Mouse (Mus musculus) thymus, adult 2 months (tissue): ENCODE data around the gene Syndig1. TPM values are rescaled to one million over a fixed set of nuclear protein-coding genes. Genes with fewer than 3 reads are reported as not detected.

Source experiments
- DNase-seq: peaks from one replicate; pipeline ENCODE4 v3.0.0; 2021
- H3K27ac ChIP-seq: fragments of 200-500 bp; 2 replicates; pipeline ENCODE4 v1.5.1; 2012; ENCODE audit warnings: low read length, control low read depth; ENCODE audit not compliant: control insufficient read depth, insufficient read depth
- H3K27me3 ChIP-seq: fragments of 200-500 bp; 2 replicates; pipeline ENCODE4 v1.6.1; 2012; ENCODE audit warnings: mild to moderate bottlenecking, low read length, moderate library complexity, mixed read lengths; ENCODE audit not compliant: control insufficient read depth, insufficient read depth
- H3K36me3 ChIP-seq: fragments of 200-500 bp; 2 replicates; pipeline ENCODE4 v1.6.1; 2012; ENCODE audit warnings: mild to moderate bottlenecking, low read length, moderate library complexity; ENCODE audit not compliant: control insufficient read depth, insufficient read depth
- H3K4me1 ChIP-seq: fragments of 200-500 bp; replicated peaks from 2 replicates; pipeline ENCODE4 v1.6.1; 2012; ENCODE audit warnings: low read length; ENCODE audit not compliant: control insufficient read depth, insufficient read depth
- H3K4me3 ChIP-seq: fragments of 200-500 bp; 2 replicates; pipeline ENCODE4 v1.5.1; 2012; ENCODE audit warnings: mild to moderate bottlenecking, low read length, control low read depth, moderate library complexity; ENCODE audit not compliant: control insufficient read depth, insufficient read depth
- CTCF ChIP-seq: fragments of 200-500 bp; IDR thresholded peaks from 2 replicates; pipeline ENCODE4 v1.5.1; 2012; ENCODE audit warnings: mild to moderate bottlenecking, control low read depth, low read length, moderate library complexity, borderline replicate concordance; ENCODE audit not compliant: control insufficient read depth, poor library complexity, insufficient read depth; ENCODE audit errors: extremely low read depth
- POLR2A ChIP-seq: fragments of 200-500 bp; IDR thresholded peaks from 2 replicates; pipeline ENCODE4 v1.6.1; 2012; ENCODE audit warnings: mild to moderate bottlenecking, low read length, control low read depth, moderate library complexity; ENCODE audit not compliant: control insufficient read depth, poor library complexity, insufficient read depth; ENCODE audit errors: extremely low read depth
- WGBS: fragments of 180-500 bp; shearing (Covaris S2); methylation state at CpG from one replicate; pipeline ENCODE4 v1.1.7; 2018; 5-methylcytosine and 5-hydroxymethylcytosine counted together
- polyA plus RNA-seq: library from polyadenylated mRNA; depleted of rRNA; stranded (reverse); fragments of >200 nt; gene quantifications from 2 replicates; pipeline ENCODE4 v1.2.3, GENCODE M21; 2012

Syndig1 gene
- polyA plus RNA-seq, 1 experiment, result 0.32 TPM

DNA sequence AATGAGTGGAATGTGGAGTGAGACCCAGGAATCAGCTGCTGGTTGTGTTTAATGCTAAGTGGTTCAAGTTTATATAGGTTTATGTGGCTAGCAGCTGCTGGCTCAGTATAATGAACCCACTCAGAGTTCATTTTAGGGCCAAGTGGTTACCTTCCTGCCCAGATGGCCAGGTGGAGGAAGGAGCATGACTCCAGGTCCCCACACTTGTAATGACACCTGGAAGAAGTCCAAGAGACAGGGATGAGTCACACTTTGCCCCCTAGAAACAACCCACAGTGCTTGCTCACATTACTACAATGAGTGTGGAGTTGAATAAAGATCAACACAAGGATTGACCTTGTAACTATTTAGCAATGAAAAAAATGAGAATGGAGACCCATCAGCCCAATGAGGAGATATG lies 98.0 kb downstream of the Syndig1 start:
- Histone ChIP-seq H3K4me3 (no peak overlapping the region), H3K27me3 (no peaks in the 10 kb centered on the region), H3K36me3 (no peaks in the 10 kb centered on the region), H3K27ac (no peak overlapping the region), H3K4me1 (no peaks in the 10 kb centered on the region)
- DNase-seq, result no peak
- TF ChIP-seq POLR2A, result no peak
- TF ChIP-seq CTCF, result no peak

- H3K36me3 ChIP-seq, result no peaks in the 10 kb centered on the region
- H3K27me3 ChIP-seq, result no peaks in the 10 kb centered on the region
- no peak overlapping the region for H3K27ac ChIP-seq
- DNase-seq, result no peak
- no peaks in the 10 kb centered on the region for H3K4me1 ChIP-seq
- WGBS, result 83% methylated on average over 3 of the region's 3 CpGs
- no peak for TF ChIP-seq POLR2A
- no peak for TF ChIP-seq CTCF
- H3K4me3 ChIP-seq, result no peak overlapping the region
Measured at GRCm38 (mm10) chr2:149927481-149927880, 98.5 kb downstream of the Syndig1 start.

DNA sequence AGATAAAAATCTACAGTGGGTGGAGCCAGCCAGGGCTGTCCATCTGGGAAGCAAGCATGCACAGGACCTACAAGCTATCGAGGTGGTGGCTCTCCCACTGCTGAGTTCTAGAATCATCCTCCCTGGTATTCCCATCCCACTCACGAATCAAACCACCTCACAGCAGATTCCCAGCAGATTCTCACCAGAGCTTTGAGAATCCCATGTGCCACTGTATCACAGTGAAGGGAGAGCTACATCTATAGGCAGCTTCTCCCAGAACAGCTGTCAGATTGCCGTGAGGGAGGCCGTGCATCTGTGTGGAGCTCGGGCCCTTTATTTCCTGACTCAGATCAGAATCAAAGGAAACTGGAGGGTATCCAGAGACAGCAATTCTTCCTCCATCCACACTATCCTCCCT lies 101.0 kb downstream of the Syndig1 start:
- Histone ChIP-seq H3K27ac (no peak overlapping the region), H3K4me3 (no peak overlapping the region), H3K27me3 (no peaks in the 10 kb centered on the region), H3K4me1 (no peaks in the 10 kb centered on the region), H3K36me3 (no peaks in the 10 kb centered on the region)
- no peak for DNase-seq
- 82% methylated on average over 5 of the region's 5 CpGs for WGBS
- no peak for TF ChIP-seq POLR2A
- TF ChIP-seq CTCF, result no peak

- no peak overlapping the region for H3K27ac ChIP-seq
- 91% methylated on average over 2 of the region's 2 CpGs for WGBS
- no peak for DNase-seq
- no peaks in the 10 kb centered on the region for H3K36me3 ChIP-seq
- H3K4me3 ChIP-seq, result no peak overlapping the region
- TF ChIP-seq CTCF, result no peak
- TF ChIP-seq POLR2A, result no peak
- H3K4me1 ChIP-seq, result no peaks in the 10 kb centered on the region
- no peaks in the 10 kb centered on the region for H3K27me3 ChIP-seq
Measured at GRCm38 (mm10) chr2:149931111-149931510, 102.1 kb downstream of the Syndig1 start.

GRCm38 (mm10) chr2:149932095-149932494 lies 103.1 kb downstream of the Syndig1 start:
- H3K27me3 ChIP-seq, result no peaks in the 10 kb centered on the region
- H3K36me3 ChIP-seq, result no peaks in the 10 kb centered on the region
- no peak overlapping the region for H3K4me3 ChIP-seq
- no peak overlapping the region for H3K27ac ChIP-seq
- no peak for DNase-seq
- H3K4me1 ChIP-seq, result no peaks in the 10 kb centered on the region
- TF ChIP-seq POLR2A (no peak), CTCF (no peak)

DNA sequence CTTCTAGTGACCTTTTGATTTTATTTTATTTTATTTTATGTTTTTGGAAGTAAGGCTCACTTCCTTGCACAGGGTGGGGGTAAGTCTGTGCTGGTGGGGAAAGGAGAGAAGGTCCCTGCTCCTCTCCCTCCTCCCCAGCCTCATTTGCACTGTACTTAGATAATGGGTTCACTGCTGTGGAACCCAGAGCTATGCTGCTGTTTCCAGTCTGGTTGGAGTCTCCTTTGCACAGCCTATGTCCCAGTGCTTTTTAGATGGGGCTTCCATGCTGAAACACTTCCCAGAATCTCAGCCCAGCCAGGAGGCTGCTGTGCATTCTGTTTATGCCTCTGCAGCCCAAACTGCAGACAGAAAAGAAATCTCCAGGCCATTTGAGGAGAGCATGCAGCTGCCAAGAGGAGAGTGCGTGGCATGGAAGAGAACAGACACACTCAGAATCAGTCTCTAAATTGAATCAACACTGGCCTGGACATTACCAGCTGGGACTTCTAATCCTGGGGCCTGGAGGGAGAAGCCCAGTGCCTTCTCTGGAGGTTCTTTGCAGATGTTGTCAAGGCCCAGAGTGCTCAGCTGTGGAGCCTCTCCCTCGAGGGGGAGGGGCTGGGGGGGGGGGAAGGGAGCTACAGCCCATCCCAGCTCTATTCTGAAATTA lies 104.4 kb downstream of the Syndig1 start:
- Histone ChIP-seq H3K36me3 (no peaks in the 10 kb centered on the region), H3K4me1 (no peaks in the 10 kb centered on the region), H3K27ac (no peak overlapping the region), H3K4me3 (no peak overlapping the region), H3K27me3 (no peaks in the 10 kb centered on the region)
- no peak for DNase-seq
- 50% methylated on average over 2 of the region's 2 CpGs for WGBS
- TF ChIP-seq POLR2A, result no peak
- no peak for TF ChIP-seq CTCF

- Histone ChIP-seq H3K27me3 (no peaks in the 10 kb centered on the region), H3K36me3 (no peaks in the 10 kb centered on the region), H3K4me1 (no peaks in the 10 kb centered on the region), H3K4me3 (no peak overlapping the region), H3K27ac (no peak overlapping the region)
- DNase-seq, result no peak
- 75% methylated on average over 4 of the region's 4 CpGs for WGBS
- TF ChIP-seq POLR2A (no peak), CTCF (no peak)
Measured at GRCm38 (mm10) chr2:149934139-149934538, 105.1 kb downstream of the Syndig1 start.
